Mouse (Mus musculus) thymus, adult 2 months (tissue): Measurements from ENCODE around the gene Ppard.

Source experiments
- CTCF ChIP-seq: fragments of 200-500 bp; IDR thresholded peaks from 2 replicates; pipeline ENCODE4 v1.5.1; 2012; ENCODE audit warnings: mild to moderate bottlenecking, control low read depth, low read length, moderate library complexity, borderline replicate concordance; ENCODE audit not compliant: control insufficient read depth, poor library complexity, insufficient read depth; ENCODE audit errors: extremely low read depth
- POLR2A ChIP-seq: fragments of 200-500 bp; IDR thresholded peaks from 2 replicates; pipeline ENCODE4 v1.6.1; 2012; ENCODE audit warnings: mild to moderate bottlenecking, low read length, control low read depth, moderate library complexity; ENCODE audit not compliant: control insufficient read depth, poor library complexity, insufficient read depth; ENCODE audit errors: extremely low read depth

GRCm38 (mm10) chr17:28298888-28299287 lies 66.4 kb downstream of the Ppard start:
- no peak for TF ChIP-seq CTCF
- TF ChIP-seq POLR2A: no peak
